Mouse (Mus musculus): Measurements from ENCODE around the gene Rps15.

- no peak for TF ChIP-seq CTCF (IDR thresholded peaks at IDR 0.05; ENCODE audit: low read depth, low read length)
- TF ChIP-seq POLR2A (IDR thresholded peaks at IDR 0.05; ENCODE audit: insufficient read depth, low read length), result no peak
Observed at GRCm38 (mm10) chr10:80300672-80301181, 8.5 kb downstream of the Rps15 start.
